Mouse (Mus musculus) liver, postnatal 0 days (tissue): ENCODE measurements around the gene Camp.

Experiments
- CTCF ChIP-seq: sonication (generic); IDR thresholded peaks from 2 replicates; pipeline ENCODE4 v1.5.1; 2016; ENCODE audit warnings: antibody characterized with exemption, low read depth
- EP300 ChIP-seq: IDR thresholded peaks from 2 replicates; pipeline ENCODE4 v1.6.1; 2016; ENCODE audit warnings: antibody characterized with exemption, low read depth, mild to moderate bottlenecking

GRCm38 (mm10) chr9:109811980-109812379, 37.4 kb downstream of the Camp start, which contains the start of gene Spink8:
- TF ChIP-seq CTCF (no peak), EP300 (no peak)
